Mouse (Mus musculus): Measurements from ENCODE around the gene Crtc1. TPM values are rescaled to one million over a fixed set of nuclear protein-coding genes. Genes with fewer than 3 reads are reported as not detected.

Gene Crtc1
- 100 to 1,000 TPM; 128 to 135 TPM for total RNA-seq (2021)
- long read RNA-seq, experiment 1, full-length matches to known transcripts, result 26 of 108 reads
- long read RNA-seq, experiment 1, partial matches to known transcripts, result 14 of 108 reads
- long read RNA-seq, experiment 1, other reads (novel, unspliced or antisense), result 68 of 108 reads
- long read RNA-seq, experiment 2, full-length matches to known transcripts, result 29 of 121 reads
- long read RNA-seq, experiment 2, partial matches to known transcripts, result 16 of 121 reads
- long read RNA-seq, experiment 2, other reads (novel, unspliced or antisense), result 76 of 121 reads

- peak; percentile 96 to 97 for DNase-seq (ENCODE audit: low spot score in 2 of 2)
Observed at GRCm38 (mm10) chr8:70439055-70439847, at the start of gene Crtc1. Gene Crtc1, minus strand, starts transcription at chr8:70439579.

DNA sequence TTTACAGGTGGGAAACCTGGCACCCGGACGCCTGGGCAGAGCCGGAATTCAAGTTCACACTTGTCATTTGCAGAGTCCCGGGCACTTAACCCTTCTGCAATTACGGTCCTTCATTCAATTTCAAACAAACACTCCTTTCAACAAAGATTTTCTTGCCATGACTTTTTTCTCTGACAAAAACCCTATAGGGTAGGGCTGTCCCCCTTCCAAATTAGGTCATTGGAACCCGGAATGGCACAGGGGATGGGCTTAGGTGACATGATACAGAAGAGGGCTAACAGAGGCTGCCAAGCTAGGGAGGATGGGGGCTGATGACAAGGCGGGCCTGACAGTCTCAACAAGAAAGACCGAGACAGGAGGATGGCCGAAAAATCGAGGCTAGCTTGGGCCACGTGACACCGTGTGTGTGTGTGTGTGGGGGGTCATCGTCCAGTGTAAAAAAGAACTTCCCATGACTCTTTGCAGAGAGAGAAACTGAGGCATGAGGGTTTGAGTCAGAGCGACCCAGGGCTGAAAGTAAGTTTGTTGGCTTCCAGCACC, 49.6 kb upstream of the Crtc1 start:
- no peak for DNase-seq (ENCODE audit: low spot score in 2 of 2)

DNA sequence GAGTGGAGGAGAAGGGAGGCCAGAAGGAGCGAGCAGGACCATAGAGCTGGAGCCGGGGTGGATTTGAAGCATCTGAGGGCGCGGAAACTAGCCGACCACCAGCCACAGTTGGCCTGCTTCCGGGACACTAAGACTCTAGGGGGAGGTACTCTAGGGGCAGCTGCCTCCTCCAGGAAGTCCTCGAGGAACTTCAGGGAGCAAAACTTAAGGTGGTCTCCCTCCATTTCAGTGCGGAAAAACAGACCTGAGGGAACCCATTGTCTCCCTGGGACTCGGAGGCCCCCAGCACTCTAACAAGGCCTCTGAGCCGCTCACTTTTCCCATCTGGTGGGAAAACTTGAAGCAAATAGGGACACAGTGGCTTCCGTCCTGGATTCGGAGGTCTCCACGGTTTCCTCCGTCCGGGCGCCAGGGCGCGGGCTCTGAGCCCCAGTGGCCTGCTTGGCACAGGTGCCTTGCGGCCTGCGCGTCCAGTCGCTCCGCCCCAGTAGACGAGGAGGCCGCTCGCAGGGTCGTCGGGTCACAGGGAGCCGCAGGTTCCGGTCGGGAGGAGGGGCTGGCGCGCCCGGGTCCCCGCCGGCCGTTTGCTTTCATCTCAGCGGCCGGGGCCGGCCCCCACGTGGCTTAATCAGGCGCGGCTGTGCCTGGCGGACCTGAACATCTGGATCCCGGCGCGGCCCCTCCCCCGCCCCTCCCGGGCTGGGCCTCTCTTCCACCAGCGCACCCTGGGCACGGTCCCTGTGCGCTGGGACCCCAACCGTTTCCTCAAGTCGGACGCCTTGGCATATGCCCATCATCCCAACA, 48.8 kb upstream of the Crtc1 start:
- DNase-seq (ENCODE audit: low spot score in 2 of 2), result no peak

- no peak for DNase-seq (ENCODE audit: low spot score in 2 of 2)
Observed at GRCm38 (mm10) chr8:70486941-70487520, 47.7 kb upstream of the Crtc1 start, which contains the start of gene Tmem59l. Gene Tmem59l, minus strand, starts transcription at chr8:70487358.

- DNase-seq (ENCODE audit: low spot score in 2 of 2), result no peak
Observed at GRCm38 (mm10) chr8:70486191-70486681, 46.9 kb upstream of the Crtc1 start.

- no peak for DNase-seq (ENCODE audit: low spot score in 2 of 2)
Observed at GRCm38 (mm10) chr8:70482943-70483342, 43.6 kb upstream of the Crtc1 start.

- DNase-seq (ENCODE audit: low spot score in 2 of 2), result peak in 1 of 2 experiments; percentile 85
Observed at GRCm38 (mm10) chr8:70481908-70482307, 42.5 kb upstream of the Crtc1 start.

GRCm38 (mm10) chr8:70477269-70477982, 38.0 kb upstream of the Crtc1 start:
- no peak for DNase-seq (ENCODE audit: low spot score in 2 of 2)

DNA sequence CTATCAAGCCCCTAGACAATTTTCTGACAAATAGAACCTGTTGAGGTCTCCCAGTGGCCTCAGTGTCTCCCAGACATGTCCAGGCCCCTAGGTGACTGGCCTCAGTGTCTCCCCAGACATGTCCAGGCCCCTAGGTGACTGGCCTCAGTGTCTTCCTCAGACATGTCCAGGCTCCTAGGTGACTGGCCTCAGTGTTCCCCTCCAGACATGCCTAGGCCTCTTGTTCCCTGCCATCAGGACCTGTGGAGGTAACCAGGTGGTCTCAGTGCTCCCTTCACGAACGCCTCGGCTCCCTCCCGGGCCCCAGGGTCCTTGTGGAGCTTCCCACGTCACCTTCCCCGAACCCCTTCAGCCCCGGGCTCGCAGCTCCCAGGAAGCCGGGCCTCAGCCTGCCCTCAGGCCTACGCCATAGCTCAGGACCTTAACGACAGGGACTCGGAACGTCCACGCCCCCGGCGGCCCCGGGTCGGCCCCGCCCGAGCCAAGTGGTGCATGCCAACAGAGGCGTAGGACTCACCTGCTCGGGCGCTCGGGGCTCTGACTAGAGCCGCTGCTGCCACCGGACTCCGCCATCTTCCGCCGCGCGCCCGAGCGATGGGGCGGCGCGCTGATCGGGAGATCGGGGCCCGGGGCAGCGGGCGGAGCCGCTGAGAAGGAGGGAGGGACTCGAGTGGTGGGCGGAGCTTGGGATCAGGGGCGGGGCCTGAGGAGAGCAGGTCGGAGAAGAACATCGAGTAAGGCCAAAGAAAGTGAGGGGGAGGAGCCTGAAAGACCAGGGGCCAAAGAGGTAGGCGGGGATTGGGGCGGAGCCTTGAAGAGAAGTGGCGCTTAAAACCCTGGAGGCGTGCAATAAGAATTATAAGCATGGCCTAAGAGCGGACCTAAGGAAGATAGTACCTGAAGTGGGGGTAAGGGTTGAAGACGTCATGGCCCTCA, 37.2 kb upstream of the Crtc1 start, which contains the start of gene Klhl26:
Gene Klhl26 (minus strand): TSS at position 636 of the 936 bp plus-strand sequence.
- peak; percentile 86 to 93 for DNase-seq (ENCODE audit: low spot score in 2 of 2)

DNA sequence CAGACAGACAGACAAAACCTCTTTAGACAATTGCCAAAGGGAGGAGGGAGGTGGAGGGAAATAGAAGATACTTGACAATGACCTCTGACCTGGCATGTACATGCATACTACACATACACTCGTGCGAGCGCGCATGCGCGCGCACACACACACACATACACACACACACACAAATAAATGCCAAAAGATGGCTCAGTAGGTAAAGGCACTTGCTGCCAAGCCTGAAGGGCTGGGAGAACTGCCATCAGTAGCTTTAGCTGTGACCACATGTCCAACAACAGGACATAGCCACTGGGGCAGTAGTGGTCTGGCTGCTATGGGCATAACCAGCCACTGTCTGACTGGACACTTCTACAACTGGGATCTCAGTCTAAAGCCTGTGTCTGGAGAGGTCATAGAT, 32.5 kb upstream of the Crtc1 start:
- no peak for DNase-seq (ENCODE audit: low spot score in 2 of 2)

GRCm38 (mm10) chr8:70469938-70470337, 30.6 kb upstream of the Crtc1 start:
- DNase-seq (ENCODE audit: low spot score in 2 of 2), result no peak

GRCm38 (mm10) chr8:70469295-70469916, 30.0 kb upstream of the Crtc1 start:
- no peak for DNase-seq (ENCODE audit: low spot score in 2 of 2)

DNA sequence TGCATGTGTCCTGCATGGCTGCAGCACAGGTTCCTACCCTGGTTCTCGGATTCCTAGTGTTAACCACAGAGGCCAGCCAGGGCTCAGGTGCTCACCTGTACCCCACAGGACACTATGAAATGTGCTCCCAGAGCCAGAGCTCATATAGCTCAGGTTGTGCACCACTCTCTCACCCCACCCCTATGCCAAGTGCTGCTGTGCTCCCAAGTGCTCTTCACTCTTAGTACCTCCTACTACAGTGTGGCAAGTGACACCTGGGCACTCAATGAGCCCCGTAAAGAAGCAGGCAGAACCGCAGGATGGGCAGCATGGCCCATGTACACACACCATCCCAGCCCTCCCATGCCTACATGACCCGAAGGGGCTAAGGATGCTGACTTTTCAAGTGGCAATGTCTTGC, 29.4 kb upstream of the Crtc1 start:
- DNase-seq (ENCODE audit: low spot score in 2 of 2), result no peak

DNA sequence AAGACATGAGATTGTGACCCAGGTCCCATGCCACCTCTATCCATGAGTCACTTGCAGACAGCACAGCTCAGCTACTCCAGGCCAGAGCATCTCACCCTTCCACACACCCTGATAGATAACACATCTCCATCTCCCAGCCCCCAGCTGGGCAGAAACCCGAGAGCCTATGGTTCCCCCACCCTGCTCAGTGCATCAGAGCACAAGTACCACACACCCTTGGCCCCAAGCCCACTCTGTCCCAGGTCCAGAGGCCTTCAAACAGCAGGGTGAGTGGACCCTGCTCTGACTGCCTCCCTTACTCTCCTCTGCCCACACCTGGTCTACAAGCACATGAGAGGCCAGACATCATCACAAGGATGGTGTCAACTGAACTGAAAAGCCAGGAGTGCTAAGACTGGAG, 28.5 kb upstream of the Crtc1 start:
- DNase-seq (ENCODE audit: low spot score in 2 of 2), result no peak

GRCm38 (mm10) chr8:70467229-70467725, 27.9 kb upstream of the Crtc1 start:
- no peak for DNase-seq (ENCODE audit: low spot score in 2 of 2)

- DNase-seq (ENCODE audit: low spot score in 2 of 2), result no peak
Observed at GRCm38 (mm10) chr8:70466771-70467170, 27.4 kb upstream of the Crtc1 start.

- no peak for DNase-seq (ENCODE audit: low spot score in 2 of 2)
Observed at GRCm38 (mm10) chr8:70466305-70466704, 26.9 kb upstream of the Crtc1 start.

DNA sequence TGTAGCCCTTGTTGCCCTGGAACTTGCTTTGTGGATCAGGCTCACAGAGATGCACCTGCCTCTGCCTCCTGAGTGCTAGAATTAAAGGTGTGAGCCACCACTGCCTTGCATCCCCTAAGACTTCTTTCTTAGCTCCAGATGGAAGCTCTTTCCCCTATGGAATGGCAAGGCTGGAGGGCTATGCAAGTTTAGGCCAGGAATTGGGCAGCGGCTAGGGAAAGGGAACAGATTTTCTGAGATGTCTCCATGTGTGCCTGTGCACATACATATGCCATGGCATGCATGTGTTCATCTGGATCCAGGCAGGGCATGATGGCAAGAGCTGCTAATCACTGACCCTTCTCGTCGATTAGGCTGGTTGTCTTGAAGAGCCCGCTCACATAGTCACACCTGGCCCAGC, 26.3 kb upstream of the Crtc1 start:
- no peak for DNase-seq (ENCODE audit: low spot score in 2 of 2)

Measured in layer of hippocampus, postnatal 14 days (tissue).